Mouse (Mus musculus): Measurements from ENCODE around the gene Agxt2.

- no peak for TF ChIP-seq CTCF (IDR thresholded peaks at IDR 0.05; ENCODE audit: low read depth, low read length)
- no peak for TF ChIP-seq GATA1 (IDR thresholded peaks at IDR 0.05; ENCODE audit: borderline replicate concordance, low read length)
- TF ChIP-seq POLR2AphosphoS5 (IDR thresholded peaks at IDR 0.05; ENCODE audit: insufficient replicate concordance, low read depth, low read length): no peak
- no peak for TF ChIP-seq TAL1 (conservative IDR thresholded peaks at IDR 0.05; ENCODE audit: low read depth, low read length)
- TF ChIP-seq GATA2 (IDR thresholded peaks at IDR 0.05; ENCODE audit: borderline replicate concordance, low read depth, low read length): no peak
Observed at GRCm38 (mm10) chr15:10358039-10358948, at the start of gene Agxt2.
